ENCODE assay signal across 11 mouse cellular contexts in genomic region chr7:37568811-37569500, GRCm38 (mm10).
DNase-seq lines count a peak whose midpoint lies in the region; ATAC-seq and TF ChIP-seq lines count a peak whose summit lies in the region.
"Had no signal": no experiment of that assay in that cellular context is flagged by ENCODE, and none has a peak within 500 bp of the region (broad histone marks: within the 10 kb centered on the region; RNA-seq: fewer than 3 reads in every experiment).

No protein-coding gene starts in this region.

- H3K36me3 ChIP-seq in intestine, embryonic 14.5 days (ENCODE audit: control insufficient read depth, insufficient read depth, low read length), result no peaks in the 10 kb centered on the region
- H3K36me3 ChIP-seq in intestine, postnatal 0 days (ENCODE audit: control insufficient read depth, insufficient read depth), result no peaks in the 10 kb centered on the region
- H3K36me3 ChIP-seq in megakaryocyte, embryonic 14.5 days (replicated peaks; ENCODE audit: low read length), result no peaks in the 10 kb centered on the region
- peaks cover 24% of the 10 kb centered on the region for H3K36me3 ChIP-seq in embryonic facial prominence, embryonic 10.5 days (replicated peaks)
- H3K36me3 ChIP-seq in forebrain, postnatal 0 days (ENCODE audit: insufficient read depth), result 0 out of 2 replicates have a peak, but pooled peaks cover 3% of the 10 kb centered on the region

- H3K27ac ChIP-seq in intestine, embryonic 14.5 days (ENCODE audit: low read depth), result no peak overlapping the region
- no peak overlapping the region for H3K27ac ChIP-seq in intestine, postnatal 0 days (ENCODE audit: low read depth, low read length)
- no peak overlapping the region for H3K27ac ChIP-seq in embryonic facial prominence, embryonic 10.5 days (replicated peaks)
- H3K27ac ChIP-seq in forebrain, postnatal 0 days (ENCODE audit: low read depth, low read length), result no peak overlapping the region

- H3K4me3 ChIP-seq in intestine, embryonic 14.5 days (ENCODE audit: low read depth, low read length), result no peak overlapping the region
- no peak overlapping the region for H3K4me3 ChIP-seq in intestine, postnatal 0 days (ENCODE audit: low read depth, low read length)
- peak overlapping the region; percentile 38 for H3K4me3 ChIP-seq in megakaryocyte, embryonic 14.5 days (replicated peaks)
- no peak overlapping the region for H3K4me3 ChIP-seq in embryonic facial prominence, embryonic 10.5 days
- H3K4me3 ChIP-seq in forebrain, postnatal 0 days (ENCODE audit: low read depth, low read length), result no peak overlapping the region
- H3K4me3 ChIP-seq: erythroblast, embryonic 14.5 days had no signal

- H3K9ac ChIP-seq in intestine, embryonic 14.5 days (ENCODE audit: low read length), result no peak overlapping the region
- no peak overlapping the region for H3K9ac ChIP-seq in intestine, postnatal 0 days (ENCODE audit: low read depth, low read length)
- H3K9ac ChIP-seq in forebrain, postnatal 0 days, result no peak overlapping the region

- WGBS in intestine, embryonic 14.5 days, result 79% methylated on average over 31 of the region's 31 CpGs
- WGBS in intestine, postnatal 0 days, result 75% methylated on average over 31 of the region's 31 CpGs
- WGBS in embryonic facial prominence, embryonic 10.5 days, result 71% methylated on average over 31 of the region's 31 CpGs
- WGBS in forebrain, postnatal 0 days, result 83% methylated on average over 31 of the region's 31 CpGs

- no peak overlapping the region for H3K4me2 ChIP-seq in intestine, embryonic 14.5 days (ENCODE audit: low read length)
- no peak overlapping the region for H3K4me2 ChIP-seq in intestine, postnatal 0 days (replicated peaks; ENCODE audit: low read depth)
- no peak overlapping the region for H3K4me2 ChIP-seq in forebrain, postnatal 0 days (ENCODE audit: low read depth)

- TF ChIP-seq CTCF in intestine, postnatal 0 days (IDR thresholded peaks at IDR 0.05; ENCODE audit: low read depth), result no peak
- TF ChIP-seq CTCF in forebrain, postnatal 0 days (IDR thresholded peaks at IDR 0.05; ENCODE audit: low read depth), result no peak

- DNase-seq in intestine, embryonic 14.5 days (ENCODE audit: low spot score), result no peak
- peak; percentile 21 for DNase-seq in CD4-positive helper T cell, adult 2 months (ENCODE audit: low read depth, low spot score)
- DNase-seq in R1 (ENCODE audit: low read depth, low spot score), result peak; percentile 70
- DNase-seq in adrenal gland, postnatal 10 days, result no peak
- no peak for DNase-seq in embryonic facial prominence, embryonic 10.5 days (ENCODE audit: low spot score)
- no peak for DNase-seq in forebrain, postnatal 0 days
- DNase-seq: heart, postnatal 4 days had no signal

- no peaks in the 10 kb centered on the region for H3K9me3 ChIP-seq in intestine, embryonic 14.5 days (ENCODE audit: control insufficient read depth, low read length)
- no peaks in the 10 kb centered on the region for H3K9me3 ChIP-seq in intestine, postnatal 0 days (ENCODE audit: control insufficient read depth)
- peaks cover 45% of the 10 kb centered on the region for H3K9me3 ChIP-seq in megakaryocyte, embryonic 14.5 days
- H3K9me3 ChIP-seq in embryonic facial prominence, embryonic 10.5 days, result no peaks in the 10 kb centered on the region
- H3K9me3 ChIP-seq in forebrain, postnatal 0 days (ENCODE audit: low read length), result no peaks in the 10 kb centered on the region

- H3K27me3 ChIP-seq in intestine, embryonic 14.5 days (replicated peaks; ENCODE audit: control insufficient read depth, insufficient read depth, low read length), result no peaks in the 10 kb centered on the region
- no peaks in the 10 kb centered on the region for H3K27me3 ChIP-seq in intestine, postnatal 0 days (replicated peaks; ENCODE audit: control insufficient read depth, insufficient read depth, low read length)
- no peaks in the 10 kb centered on the region for H3K27me3 ChIP-seq in megakaryocyte, embryonic 14.5 days (replicated peaks)
- H3K27me3 ChIP-seq in embryonic facial prominence, embryonic 10.5 days (replicated peaks; ENCODE audit: low read depth, poor library complexity, severe bottlenecking), result peaks cover 28% of the 10 kb centered on the region; the same call in 1 of the 2 replicates
- H3K27me3 ChIP-seq in forebrain, postnatal 0 days (ENCODE audit: insufficient read depth, low read length), result no peaks in the 10 kb centered on the region
- H3K27me3 ChIP-seq: Patski had no signal

- peak; percentile 71; the same call in 1 of the 2 replicates for ATAC-seq in intestine, embryonic 14.5 days (replicated peaks; ENCODE audit: low FRiP score, low TSS enrichment, low read depth)
- no peak for ATAC-seq in intestine, postnatal 0 days
- no peak for ATAC-seq in forebrain, postnatal 0 days
- ATAC-seq: Patski had no signal

- peaks cover 14% of the 10 kb centered on the region for H3K4me1 ChIP-seq in intestine, embryonic 14.5 days (replicated peaks; ENCODE audit: control insufficient read depth, insufficient read depth, low read length)
- H3K4me1 ChIP-seq in intestine, postnatal 0 days (replicated peaks; ENCODE audit: control insufficient read depth, insufficient read depth, low read length), result no peaks in the 10 kb centered on the region
- H3K4me1 ChIP-seq in megakaryocyte, embryonic 14.5 days, result no peaks in the 10 kb centered on the region
- peaks cover 45% of the 10 kb centered on the region for H3K4me1 ChIP-seq in embryonic facial prominence, embryonic 10.5 days
- peaks cover 15% of the 10 kb centered on the region for H3K4me1 ChIP-seq in forebrain, postnatal 0 days (ENCODE audit: insufficient read depth)

Comparison
In these comparisons a context has a peak if more than half of its experiments do, and no peak if none do; other contexts are left out.
1. DNase-seq: peak in CD4-positive helper T cell, adult 2 months (single experiment) and R1 (single experiment); none in intestine, embryonic 14.5 days (single experiment), adrenal gland, postnatal 10 days (single experiment), embryonic facial prominence, embryonic 10.5 days (single experiment) and forebrain, postnatal 0 days (single experiment).